Mouse (Mus musculus) megakaryocyte, embryonic 14.5 days (primary cell): Measurements from ENCODE around the gene 4931406P16Rik.

Experiments used
- FLI1 ChIP-seq: IDR thresholded peaks from 2 replicates; pipeline ENCODE4 v1.6.1; 2012; ENCODE audit warnings: low read length, inconsistent platforms, mixed read lengths
- GATA1 ChIP-seq: IDR thresholded peaks from 3 replicates; pipeline ENCODE4 v1.6.1; 2012; ENCODE audit warnings: mixed read lengths, low read length, inconsistent platforms, borderline replicate concordance

DNA sequence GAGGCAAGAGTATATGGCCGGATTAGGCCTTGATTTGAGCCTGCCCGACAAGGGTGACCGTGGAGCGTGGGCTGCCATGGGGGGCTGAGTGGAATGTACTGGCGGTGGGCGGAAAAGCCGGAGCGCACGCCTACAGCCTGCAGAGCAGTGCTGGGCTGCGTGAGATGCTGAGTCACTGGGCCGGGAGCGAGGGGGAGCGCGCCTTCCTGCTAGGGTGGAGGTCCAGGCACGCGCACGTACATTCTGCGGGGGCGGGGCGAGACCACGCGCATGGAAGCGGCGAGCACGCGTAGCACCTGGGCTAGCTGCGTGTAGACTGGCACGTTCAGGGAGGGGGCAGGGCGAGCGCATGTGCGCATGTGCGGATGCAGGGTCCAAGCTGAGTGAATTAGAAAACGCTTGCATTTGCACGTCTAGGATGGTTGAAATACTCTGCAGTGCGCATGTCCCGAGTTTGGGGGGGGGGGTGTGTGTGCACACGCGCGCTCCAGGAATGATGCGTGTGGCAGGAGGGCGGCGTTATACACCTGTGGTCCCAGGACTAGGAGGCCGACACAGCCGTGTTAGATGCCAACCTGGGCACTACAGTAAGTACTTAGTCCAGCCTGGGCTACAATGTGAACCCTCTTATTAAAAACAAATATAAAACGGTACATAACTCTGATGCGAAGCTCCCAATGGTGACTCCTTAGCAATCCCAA lies 79.3 kb downstream of the 4931406P16Rik start:
- no peak for TF ChIP-seq GATA1
- TF ChIP-seq FLI1: no peak
